Mouse (Mus musculus): Measurements from ENCODE around the gene Jazf1. TPM values are rescaled to one million over a fixed set of nuclear protein-coding genes. Genes with fewer than 3 reads are reported as not detected.

Jazf1 gene
- polyA plus RNA-seq, 1 experiment = 8.8 TPM

DNA sequence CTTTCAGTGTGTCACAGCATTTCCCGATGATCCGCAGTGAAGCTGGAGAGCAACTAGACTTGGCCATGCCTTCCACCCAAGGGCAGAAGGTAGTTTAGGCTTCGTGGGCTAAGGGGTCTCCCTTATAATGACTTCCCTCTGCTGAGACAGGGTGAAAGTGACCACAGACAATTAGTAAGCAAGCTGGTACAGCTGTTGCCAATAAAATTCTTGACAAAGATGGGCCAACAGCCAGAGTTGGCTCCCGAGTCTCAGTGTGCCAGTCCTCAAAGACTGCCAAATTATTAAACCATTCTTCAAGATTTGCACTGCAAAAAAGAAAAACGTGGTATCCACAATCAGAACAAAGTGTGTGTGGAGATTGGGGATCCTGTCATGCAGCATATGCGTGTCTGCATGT lies 220.2 kb downstream of the Jazf1 start:
- TF ChIP-seq POLR2A (IDR thresholded peaks at IDR 0.05; ENCODE audit: low read depth, low read length) = no peak
- no peak for TF ChIP-seq CTCF (IDR thresholded peaks at IDR 0.05; ENCODE audit: borderline replicate concordance, insufficient read depth, low read length)
- Histone ChIP-seq H3K4me3 (ENCODE audit: insufficient read depth, low read length) (no peak overlapping the region), H3K4me1 (ENCODE audit: control insufficient read depth, insufficient read depth, low read length) (peaks cover 3% of the 10 kb centered on the region; the same call in 1 of the 2 replicates), H3K27ac (ENCODE audit: insufficient read depth, low read length) (no peak overlapping the region)

DNA sequence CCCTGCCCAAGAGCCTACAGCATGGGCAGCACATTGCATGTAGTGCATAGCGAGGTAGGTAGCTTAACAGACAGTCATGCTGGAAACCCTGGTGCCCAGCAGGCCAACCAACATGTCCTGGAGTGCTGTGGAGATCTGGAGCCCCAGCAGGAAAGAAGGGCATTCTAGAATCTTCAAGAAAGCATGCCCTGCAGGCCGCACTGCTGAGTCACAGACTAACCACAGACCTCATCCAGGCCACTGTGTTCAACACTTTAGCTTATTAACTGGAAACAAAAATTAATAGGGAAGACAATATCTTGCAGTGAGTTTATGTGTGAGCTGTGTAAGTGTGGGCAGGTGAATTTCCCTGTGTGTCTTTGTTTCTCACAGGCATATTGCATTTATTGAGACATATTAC lies 222.1 kb downstream of the Jazf1 start:
- peaks cover 7% of the 10 kb centered on the region for H3K4me1 ChIP-seq (ENCODE audit: control insufficient read depth, insufficient read depth, low read length)
- no peak overlapping the region for H3K27ac ChIP-seq (ENCODE audit: insufficient read depth, low read length)
- TF ChIP-seq POLR2A (IDR thresholded peaks at IDR 0.05; ENCODE audit: low read depth, low read length) (no peak), CTCF (IDR thresholded peaks at IDR 0.05; ENCODE audit: borderline replicate concordance, insufficient read depth, low read length) (no peak)
- H3K4me3 ChIP-seq (ENCODE audit: insufficient read depth, low read length) = no peak overlapping the region

DNA sequence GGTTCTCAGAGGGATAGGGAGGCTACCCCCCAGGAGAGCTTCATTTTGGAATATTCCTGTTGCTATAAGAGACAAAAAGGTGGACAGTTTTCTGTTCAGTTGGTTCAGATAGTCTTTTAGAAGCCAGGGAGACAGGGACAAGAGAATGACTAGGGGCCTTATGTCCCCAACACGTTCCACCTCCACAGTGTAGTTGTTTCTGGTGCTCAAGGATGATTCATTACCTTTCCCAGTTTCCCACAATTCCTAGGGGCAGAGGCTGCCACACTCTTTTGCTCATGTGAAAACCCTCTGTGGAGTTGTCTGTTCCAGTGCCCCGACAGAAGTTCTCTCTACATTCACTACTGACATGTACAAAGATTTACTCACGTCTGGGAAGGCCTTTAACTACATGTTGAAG lies 223.7 kb downstream of the Jazf1 start:
- no peak for TF ChIP-seq POLR2A (IDR thresholded peaks at IDR 0.05; ENCODE audit: low read depth, low read length)
- no peak for TF ChIP-seq CTCF (IDR thresholded peaks at IDR 0.05; ENCODE audit: borderline replicate concordance, insufficient read depth, low read length)
- no peak overlapping the region for H3K27ac ChIP-seq (ENCODE audit: insufficient read depth, low read length)
- peaks cover 14% of the 10 kb centered on the region for H3K4me1 ChIP-seq (ENCODE audit: control insufficient read depth, insufficient read depth, low read length)
- H3K4me3 ChIP-seq (ENCODE audit: insufficient read depth, low read length) = no peak overlapping the region

- TF ChIP-seq POLR2A (IDR thresholded peaks at IDR 0.05; ENCODE audit: low read depth, low read length) = no peak
- TF ChIP-seq CTCF (IDR thresholded peaks at IDR 0.05; ENCODE audit: borderline replicate concordance, insufficient read depth, low read length) = no peak; the same call in 1 of the 2 replicates
- no peak overlapping the region for H3K4me3 ChIP-seq (ENCODE audit: insufficient read depth, low read length)
- H3K27ac ChIP-seq (ENCODE audit: insufficient read depth, low read length) = no peak overlapping the region
- H3K4me1 ChIP-seq (ENCODE audit: control insufficient read depth, insufficient read depth, low read length) = peaks cover 14% of the 10 kb centered on the region
These were observed 225.4 kb downstream of the Jazf1 start for GRCm38 (mm10) chr6:52843027-52843426.

GRCm38 (mm10) chr6:52842598-52842997 lies 225.8 kb downstream of the Jazf1 start:
- Histone ChIP-seq H3K4me1 (ENCODE audit: control insufficient read depth, insufficient read depth, low read length) (peaks cover 16% of the 10 kb centered on the region), H3K4me3 (ENCODE audit: insufficient read depth, low read length) (no peak overlapping the region), H3K27ac (ENCODE audit: insufficient read depth, low read length) (no peak overlapping the region)
- TF ChIP-seq POLR2A (IDR thresholded peaks at IDR 0.05; ENCODE audit: low read depth, low read length) = no peak
- TF ChIP-seq CTCF (IDR thresholded peaks at IDR 0.05; ENCODE audit: borderline replicate concordance, insufficient read depth, low read length) = no peak

DNA sequence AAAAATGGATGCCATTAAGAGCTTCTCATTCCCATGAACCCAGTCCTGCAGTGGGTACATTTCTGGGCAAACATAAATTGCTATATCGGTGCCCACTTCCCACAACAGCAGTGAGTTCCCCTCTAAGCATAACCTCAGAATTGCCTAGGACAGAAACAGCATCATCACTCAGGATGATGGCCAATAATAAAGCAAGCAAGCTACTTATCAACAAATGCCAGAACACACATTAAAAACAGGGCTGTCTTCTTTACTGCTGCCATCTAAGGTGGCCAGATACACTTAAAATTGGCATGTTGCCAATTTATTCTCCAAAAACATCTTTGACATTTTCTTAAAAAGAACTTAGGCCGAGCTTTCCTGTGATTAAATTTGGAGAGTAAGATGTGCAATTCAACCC lies 226.8 kb downstream of the Jazf1 start:
- Histone ChIP-seq H3K4me3 (ENCODE audit: insufficient read depth, low read length) (no peak overlapping the region), H3K27ac (ENCODE audit: insufficient read depth, low read length) (no peak overlapping the region), H3K4me1 (ENCODE audit: control insufficient read depth, insufficient read depth, low read length) (peaks cover 16% of the 10 kb centered on the region)
- no peak for TF ChIP-seq POLR2A (IDR thresholded peaks at IDR 0.05; ENCODE audit: low read depth, low read length)
- TF ChIP-seq CTCF (IDR thresholded peaks at IDR 0.05; ENCODE audit: borderline replicate concordance, insufficient read depth, low read length) = no peak

- H3K4me1 ChIP-seq (ENCODE audit: control insufficient read depth, insufficient read depth, low read length) = peaks cover 12% of the 10 kb centered on the region
- no peak overlapping the region for H3K4me3 ChIP-seq (ENCODE audit: insufficient read depth, low read length)
- H3K27ac ChIP-seq (ENCODE audit: insufficient read depth, low read length) = no peak overlapping the region
- TF ChIP-seq CTCF (IDR thresholded peaks at IDR 0.05; ENCODE audit: borderline replicate concordance, insufficient read depth, low read length) (no peak), POLR2A (IDR thresholded peaks at IDR 0.05; ENCODE audit: low read depth, low read length) (no peak)
These were observed 227.8 kb downstream of the Jazf1 start for GRCm38 (mm10) chr6:52840589-52841044.

DNA sequence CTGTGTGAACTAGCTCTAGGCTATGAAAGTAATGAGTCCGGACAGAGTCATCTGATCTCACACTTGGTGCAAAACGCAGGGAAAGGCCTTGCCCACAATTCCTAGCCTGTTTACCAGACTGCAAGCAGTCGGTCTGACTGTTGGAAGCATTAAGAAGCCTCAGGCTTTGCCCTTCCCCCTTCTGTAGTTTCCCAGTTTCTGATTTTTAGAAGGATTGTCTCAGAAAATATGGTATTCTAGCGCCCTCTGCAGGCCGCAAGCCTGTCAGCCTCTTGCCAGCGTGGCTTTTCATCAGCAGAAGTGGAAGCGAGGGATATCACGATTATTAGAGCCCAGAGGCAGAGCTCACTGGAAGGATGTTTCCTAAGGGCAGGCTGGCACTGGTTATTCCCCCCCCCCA lies 229.7 kb downstream of the Jazf1 start:
- H3K4me1 ChIP-seq (ENCODE audit: control insufficient read depth, insufficient read depth, low read length) = peaks cover 12% of the 10 kb centered on the region
- H3K4me3 ChIP-seq (ENCODE audit: insufficient read depth, low read length) = no peak overlapping the region
- TF ChIP-seq POLR2A (IDR thresholded peaks at IDR 0.05; ENCODE audit: low read depth, low read length) (no peak), CTCF (IDR thresholded peaks at IDR 0.05; ENCODE audit: borderline replicate concordance, insufficient read depth, low read length) (peak; percentile 69; the same call in 1 of the 2 replicates)
- H3K27ac ChIP-seq (ENCODE audit: insufficient read depth, low read length) = no peak overlapping the region

- H3K4me3 ChIP-seq (ENCODE audit: insufficient read depth, low read length) = no peak overlapping the region
- TF ChIP-seq CTCF (IDR thresholded peaks at IDR 0.05; ENCODE audit: borderline replicate concordance, insufficient read depth, low read length) = no peak
- TF ChIP-seq POLR2A (IDR thresholded peaks at IDR 0.05; ENCODE audit: low read depth, low read length) = no peak
- H3K4me1 ChIP-seq (ENCODE audit: control insufficient read depth, insufficient read depth, low read length) = peaks cover 12% of the 10 kb centered on the region
- no peak overlapping the region for H3K27ac ChIP-seq (ENCODE audit: insufficient read depth, low read length)
These were observed 230.6 kb downstream of the Jazf1 start for GRCm38 (mm10) chr6:52837792-52838191.

DNA sequence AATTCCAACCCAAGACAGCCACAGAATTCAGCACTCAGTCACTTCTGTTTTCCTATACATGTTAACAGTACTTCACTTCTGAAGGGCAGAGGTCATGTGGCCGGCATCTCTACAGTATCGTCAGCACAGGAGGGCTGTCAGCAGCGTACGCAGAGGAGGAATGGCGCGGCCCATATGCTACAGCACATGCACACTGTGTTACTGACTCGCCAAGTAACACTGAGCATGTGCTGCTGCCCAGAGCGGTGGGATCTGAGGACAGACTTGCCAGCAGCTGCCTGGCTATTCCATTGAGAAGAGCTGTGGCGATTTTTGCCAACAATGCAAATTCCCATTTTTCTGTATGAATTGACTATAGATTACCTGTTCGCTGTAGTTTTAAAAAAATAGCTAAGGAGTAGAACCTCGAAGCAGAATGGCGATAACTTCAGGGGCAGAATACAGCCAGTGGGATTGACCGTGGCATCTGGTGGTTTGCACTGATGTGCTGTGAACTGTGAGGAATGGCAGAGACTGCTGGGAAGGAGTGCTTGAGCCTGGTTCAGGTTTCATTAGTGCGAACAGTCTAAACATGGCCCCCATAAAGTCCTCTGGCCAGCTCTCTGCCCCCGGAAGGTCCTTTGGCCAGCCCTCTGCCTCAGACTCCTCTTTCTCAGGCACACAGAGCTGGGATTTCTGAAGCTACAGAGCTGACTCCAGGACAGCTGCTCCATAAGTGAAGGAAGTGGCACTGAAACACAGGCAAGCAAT lies 232.1 kb downstream of the Jazf1 start:
- Histone ChIP-seq H3K4me3 (ENCODE audit: insufficient read depth, low read length) (no peak overlapping the region), H3K4me1 (ENCODE audit: control insufficient read depth, insufficient read depth, low read length) (peaks cover 9% of the 10 kb centered on the region), H3K27ac (ENCODE audit: insufficient read depth, low read length) (no peak overlapping the region)
- TF ChIP-seq CTCF (IDR thresholded peaks at IDR 0.05; ENCODE audit: borderline replicate concordance, insufficient read depth, low read length) (no peak), POLR2A (IDR thresholded peaks at IDR 0.05; ENCODE audit: low read depth, low read length) (no peak)

All from embryonic fibroblast, embryonic 13.5 days (primary cell).